Mouse (Mus musculus): ENCODE data around the gene Me1. TPM values are rescaled to one million over a fixed set of nuclear protein-coding genes. Genes with fewer than 3 reads are reported as not detected.

The Me1 gene
- polyA plus RNA-seq, 1 experiment from 2014 or later: 48.7 TPM

DNA sequence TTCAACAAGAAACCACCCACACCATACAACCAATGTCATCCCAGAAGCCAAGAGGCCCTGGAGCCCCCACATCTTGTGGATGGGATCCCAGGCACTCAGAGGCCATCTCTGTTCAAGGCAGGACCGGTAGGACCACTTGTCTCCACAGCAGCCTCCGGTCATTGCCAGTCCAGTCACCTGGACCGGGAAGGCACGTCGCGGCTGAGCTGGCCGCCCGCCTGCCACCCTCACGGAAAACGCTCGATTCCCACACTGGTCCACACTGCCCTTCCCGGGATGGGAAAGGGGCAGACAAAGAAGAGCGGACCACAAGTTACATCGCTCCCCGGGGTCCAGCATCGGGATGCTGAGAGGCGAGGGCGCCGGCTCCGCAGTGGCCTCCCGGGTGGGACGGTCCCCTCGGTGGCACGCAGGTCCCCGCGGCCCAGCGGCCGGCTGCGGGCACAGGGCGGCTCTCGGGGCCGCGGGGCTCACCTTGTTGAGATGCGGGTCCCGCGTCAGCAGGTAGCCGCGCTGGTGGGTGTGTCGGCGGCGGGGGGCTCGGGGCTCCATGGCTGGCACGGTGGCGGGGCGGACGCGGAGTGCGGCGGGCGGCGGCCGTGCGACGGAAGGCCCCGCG is 445 bp downstream of the Me1 start:
- 5% methylated on average over 41 of the region's 56 CpGs for WGBS
- DNase-seq (ENCODE audit: low spot score) (peak; percentile 47), ATAC-seq (peak; percentile 61)
- H3K9ac ChIP-seq (replicated peaks; ENCODE audit: low read depth): peak overlapping the region; percentile 54
- 0 out of 2 replicates have a peak, but pooled peaks cover 2% of the 10 kb centered on the region for H3K4me1 ChIP-seq (ENCODE audit: insufficient read depth, low read depth, low read length)
- TF ChIP-seq EP300 (IDR thresholded peaks at IDR 0.05) (no peak), CTCF (IDR thresholded peaks at IDR 0.05) (no peak)
- H3K36me3 ChIP-seq (ENCODE audit: insufficient read depth, low read length): no peaks in the 10 kb centered on the region
- H3K4me2 ChIP-seq (replicated peaks; ENCODE audit: low read depth, low read length): peak overlapping the region; percentile 89
- H3K9me3 ChIP-seq (ENCODE audit: low read length): no peaks in the 10 kb centered on the region
- H3K27ac ChIP-seq (ENCODE audit: low read length): peak overlapping the region; percentile 77
- no peaks in the 10 kb centered on the region for H3K27me3 ChIP-seq (replicated peaks; ENCODE audit: insufficient read depth, low read length)
- H3K4me3 ChIP-seq (ENCODE audit: low read depth, low read length): peak overlapping the region; percentile 68

DNA sequence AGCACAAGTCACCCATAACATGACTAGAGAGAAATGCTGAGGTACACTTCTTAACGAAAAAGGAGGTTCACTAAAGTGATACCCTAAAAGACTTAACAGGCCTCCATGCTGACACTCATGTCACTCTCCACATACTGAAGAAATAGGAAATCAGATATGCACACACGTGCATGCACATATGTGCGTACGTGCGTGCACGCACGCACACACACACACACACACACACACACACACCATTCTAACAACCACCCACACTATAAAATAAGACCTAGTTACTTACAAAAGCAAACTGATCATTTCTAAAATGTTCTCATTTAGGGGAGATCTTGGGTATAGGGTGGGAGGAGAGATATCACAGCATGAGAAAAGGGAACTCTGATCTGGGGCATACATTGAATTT is 1.1 kb downstream of the Me1 start:
- H3K9ac ChIP-seq (replicated peaks; ENCODE audit: low read depth): no peak overlapping the region
- peak overlapping the region; percentile 17; the same call in 1 of the 2 replicates for H3K4me2 ChIP-seq (replicated peaks; ENCODE audit: low read depth, low read length)

DNA sequence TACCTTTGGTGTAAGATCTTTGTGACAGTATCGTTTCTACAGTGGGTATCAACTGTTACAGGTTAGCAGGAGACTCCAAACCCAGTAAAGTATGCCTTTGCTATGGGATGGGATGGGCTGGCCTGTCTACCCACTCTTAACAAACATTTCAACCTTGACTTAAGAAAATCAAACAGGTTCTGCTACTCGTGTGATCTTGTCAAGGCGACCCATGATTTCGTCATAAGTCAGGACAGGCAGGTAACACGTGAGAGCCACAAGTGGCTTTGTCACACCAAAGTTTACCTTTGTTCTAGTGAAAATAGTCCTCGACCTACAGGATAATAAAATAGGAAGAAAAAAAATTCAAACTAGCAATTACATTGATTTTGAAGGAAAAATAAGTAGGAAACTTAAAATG is 1.8 kb downstream of the Me1 start:
- Histone ChIP-seq H3K36me3 (ENCODE audit: insufficient read depth, low read length) (no peaks in the 10 kb centered on the region), H3K4me2 (replicated peaks; ENCODE audit: low read depth, low read length) (no peak overlapping the region), H3K4me3 (ENCODE audit: low read depth, low read length) (no peak overlapping the region), H3K27ac (ENCODE audit: low read length) (no peak overlapping the region), H3K9ac (replicated peaks; ENCODE audit: low read depth) (no peak overlapping the region), H3K4me1 (ENCODE audit: insufficient read depth, low read depth, low read length) (0 out of 2 replicates have a peak, but pooled peaks cover 2% of the 10 kb centered on the region), H3K27me3 (replicated peaks; ENCODE audit: insufficient read depth, low read length) (no peaks in the 10 kb centered on the region), H3K9me3 (ENCODE audit: low read length) (no peaks in the 10 kb centered on the region)
- TF ChIP-seq CTCF (IDR thresholded peaks at IDR 0.05): no peak
- no peak for TF ChIP-seq EP300 (IDR thresholded peaks at IDR 0.05)
- WGBS: 53% methylated on average over 6 of the region's 6 CpGs
- ATAC-seq: no peak
- DNase-seq (ENCODE audit: low spot score): peak; percentile 13

More for the DNA sequence above, 1.1 kb downstream of the Me1 start:
- no peak for ATAC-seq
- whole genome bisulfite sequencing: 94% methylated on average over 7 of the region's 7 CpGs
- no peaks in the 10 kb centered on the region for H3K27me3 ChIP-seq (replicated peaks; ENCODE audit: insufficient read depth, low read length)
- H3K36me3 ChIP-seq (ENCODE audit: insufficient read depth, low read length): no peaks in the 10 kb centered on the region
- TF ChIP-seq EP300 (IDR thresholded peaks at IDR 0.05): no peak
- no peak for TF ChIP-seq CTCF (IDR thresholded peaks at IDR 0.05)
- no peak overlapping the region for H3K27ac ChIP-seq (ENCODE audit: low read length)
- no peak for DNase-seq (ENCODE audit: low spot score)
- no peaks in the 10 kb centered on the region for H3K9me3 ChIP-seq (ENCODE audit: low read length)
- H3K4me1 ChIP-seq (ENCODE audit: insufficient read depth, low read depth, low read length): 0 out of 2 replicates have a peak, but pooled peaks cover 2% of the 10 kb centered on the region
- no peak overlapping the region for H3K4me3 ChIP-seq (ENCODE audit: low read depth, low read length)

DNA sequence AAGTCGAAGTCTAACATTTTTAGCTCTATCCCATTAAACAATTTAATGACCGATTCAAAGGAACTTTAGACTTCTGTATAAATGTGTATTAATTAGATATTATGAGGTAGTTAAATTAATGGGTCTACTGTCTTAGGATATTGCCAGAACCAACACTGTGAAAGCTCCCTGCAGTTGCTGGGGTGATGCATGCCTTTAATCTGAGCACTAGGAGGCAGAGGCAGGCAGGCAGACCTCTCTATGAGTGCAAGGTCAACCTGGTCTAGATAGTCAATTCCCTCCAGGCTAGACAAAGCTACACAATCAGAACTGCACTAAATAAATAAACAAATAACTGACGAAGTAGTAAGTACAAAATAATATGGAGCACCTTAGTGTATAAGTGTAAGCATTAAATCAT is 3.1 kb downstream of the Me1 start:
- no peaks in the 10 kb centered on the region for H3K9me3 ChIP-seq (ENCODE audit: low read length)
- TF ChIP-seq CTCF (IDR thresholded peaks at IDR 0.05): peak; percentile 34
- no peak for TF ChIP-seq EP300 (IDR thresholded peaks at IDR 0.05)
- H3K4me2 ChIP-seq (replicated peaks; ENCODE audit: low read depth, low read length): no peak overlapping the region
- no peak overlapping the region for H3K9ac ChIP-seq (replicated peaks; ENCODE audit: low read depth)
- H3K4me3 ChIP-seq (ENCODE audit: low read depth, low read length): no peak overlapping the region
- H3K27me3 ChIP-seq (replicated peaks; ENCODE audit: insufficient read depth, low read length): no peaks in the 10 kb centered on the region
- no peak for DNase-seq (ENCODE audit: low spot score)
- H3K36me3 ChIP-seq (ENCODE audit: insufficient read depth, low read length): no peaks in the 10 kb centered on the region
- 0 out of 2 replicates have a peak, but pooled peaks cover 2% of the 10 kb centered on the region for H3K4me1 ChIP-seq (ENCODE audit: insufficient read depth, low read depth, low read length)
- ATAC-seq: no peak
- no peak overlapping the region for H3K27ac ChIP-seq (ENCODE audit: low read length)
- 77% methylated on average over 3 of the region's 3 CpGs for WGBS

DNA sequence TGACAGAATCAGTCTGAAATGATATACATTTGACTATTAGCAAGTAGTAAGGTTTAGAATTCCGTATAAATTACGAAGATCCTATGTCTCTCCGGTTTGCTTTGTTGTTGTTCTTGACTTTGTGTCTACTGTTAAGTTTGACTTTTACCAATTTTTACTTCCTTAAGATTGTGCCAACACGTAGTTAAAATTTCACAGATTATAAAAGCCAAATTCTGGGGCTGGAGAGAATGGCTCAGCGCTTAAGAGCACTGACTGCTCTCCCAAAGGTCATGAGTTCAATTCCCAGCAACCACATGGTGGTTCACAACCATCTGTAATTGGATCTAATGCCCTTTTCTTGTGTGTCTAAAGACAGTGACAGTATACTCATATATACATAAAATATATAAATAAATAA is 3.5 kb downstream of the Me1 start:
- H3K27ac ChIP-seq (ENCODE audit: low read length): no peak overlapping the region
- H3K36me3 ChIP-seq (ENCODE audit: insufficient read depth, low read length): no peaks in the 10 kb centered on the region
- no peaks in the 10 kb centered on the region for H3K9me3 ChIP-seq (ENCODE audit: low read length)
- no peak overlapping the region for H3K4me3 ChIP-seq (ENCODE audit: low read depth, low read length)
- TF ChIP-seq CTCF (IDR thresholded peaks at IDR 0.05): no peak
- no peak for TF ChIP-seq EP300 (IDR thresholded peaks at IDR 0.05)
- no peak overlapping the region for H3K4me2 ChIP-seq (replicated peaks; ENCODE audit: low read depth, low read length)
- WGBS: 85% methylated on average over 5 of the region's 5 CpGs
- H3K4me1 ChIP-seq (ENCODE audit: insufficient read depth, low read depth, low read length): 0 out of 2 replicates have a peak, but pooled peaks cover 2% of the 10 kb centered on the region
- H3K27me3 ChIP-seq (replicated peaks; ENCODE audit: insufficient read depth, low read length): no peaks in the 10 kb centered on the region
- DNase-seq (ENCODE audit: low spot score) (no peak), ATAC-seq (no peak)
- H3K9ac ChIP-seq (replicated peaks; ENCODE audit: low read depth): no peak overlapping the region

DNA sequence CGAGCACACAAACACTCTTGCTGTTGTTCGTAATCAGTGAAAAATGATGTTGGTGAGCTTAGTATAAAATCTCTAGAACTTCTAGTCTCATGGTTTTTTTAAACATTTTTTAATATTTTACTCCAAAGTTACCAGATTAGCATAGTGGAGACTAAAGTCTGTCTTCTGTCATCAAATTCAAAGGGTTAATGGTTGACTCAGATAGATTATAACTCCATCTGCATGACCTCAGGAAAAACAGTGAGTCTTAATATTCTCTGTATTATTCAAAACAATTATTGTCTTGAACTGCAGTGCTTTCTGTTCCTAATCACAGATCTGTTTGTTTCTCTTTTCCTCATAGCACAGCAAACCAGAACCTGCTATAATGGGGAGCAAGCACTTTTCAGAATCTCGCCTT is 4.7 kb downstream of the Me1 start:
- TF ChIP-seq CTCF (IDR thresholded peaks at IDR 0.05) (no peak), EP300 (IDR thresholded peaks at IDR 0.05) (no peak)
- H3K36me3 ChIP-seq (ENCODE audit: insufficient read depth, low read length): no peaks in the 10 kb centered on the region
- H3K27me3 ChIP-seq (replicated peaks; ENCODE audit: insufficient read depth, low read length): no peaks in the 10 kb centered on the region
- H3K9ac ChIP-seq (replicated peaks; ENCODE audit: low read depth): no peak overlapping the region
- no peak overlapping the region for H3K4me3 ChIP-seq (ENCODE audit: low read depth, low read length)
- no peaks in the 10 kb centered on the region for H3K9me3 ChIP-seq (ENCODE audit: low read length)
- DNase-seq (ENCODE audit: low spot score) (no peak), ATAC-seq (no peak)
- WGBS: 97% methylated on average over 3 of the region's 3 CpGs
- H3K4me2 ChIP-seq (replicated peaks; ENCODE audit: low read depth, low read length): no peak overlapping the region
- H3K27ac ChIP-seq (ENCODE audit: low read length): no peak overlapping the region
- 0 out of 2 replicates have a peak, but pooled peaks cover 2% of the 10 kb centered on the region for H3K4me1 ChIP-seq (ENCODE audit: insufficient read depth, low read depth, low read length)

Measured in lung, postnatal 0 days (tissue).